Mouse (Mus musculus) spleen, adult 18-20 months (tissue): ENCODE measurements at regions not wholly inside any gene's neighbourhood (a gene's known extent, or its start where the extent isn't known, plus 50 kb on each side); places are given as distances from the start of the nearest gene placed in this dataset.
A peak's percentile ranks its signal among the peaks of the same experiment; 100 is the strongest.

ENCODE experiments used
- DNase-seq, 2 experiments: peaks; one replicate each; pipeline ENCODE4 v3.0.0; 2022; ENCODE audit warnings: mixed read lengths in 2 of 2

GRCm38 (mm10) chr3:76014766-76015165 is 58.0 kb upstream of the Golim4 start:
- DNase-seq = no peak

GRCm38 (mm10) chr3:76008564-76009183 is 51.9 kb upstream of the Golim4 start:
- peak in 1 of 2 experiments; percentile 16 for DNase-seq
